Mouse (Mus musculus): ENCODE results near the gene Zfp652. TPM values are rescaled to one million over a fixed set of nuclear protein-coding genes. Genes with fewer than 3 reads are reported as not detected.

Gene Zfp652
- polyA plus RNA-seq, 1 experiment, result 93.0 TPM

DNA sequence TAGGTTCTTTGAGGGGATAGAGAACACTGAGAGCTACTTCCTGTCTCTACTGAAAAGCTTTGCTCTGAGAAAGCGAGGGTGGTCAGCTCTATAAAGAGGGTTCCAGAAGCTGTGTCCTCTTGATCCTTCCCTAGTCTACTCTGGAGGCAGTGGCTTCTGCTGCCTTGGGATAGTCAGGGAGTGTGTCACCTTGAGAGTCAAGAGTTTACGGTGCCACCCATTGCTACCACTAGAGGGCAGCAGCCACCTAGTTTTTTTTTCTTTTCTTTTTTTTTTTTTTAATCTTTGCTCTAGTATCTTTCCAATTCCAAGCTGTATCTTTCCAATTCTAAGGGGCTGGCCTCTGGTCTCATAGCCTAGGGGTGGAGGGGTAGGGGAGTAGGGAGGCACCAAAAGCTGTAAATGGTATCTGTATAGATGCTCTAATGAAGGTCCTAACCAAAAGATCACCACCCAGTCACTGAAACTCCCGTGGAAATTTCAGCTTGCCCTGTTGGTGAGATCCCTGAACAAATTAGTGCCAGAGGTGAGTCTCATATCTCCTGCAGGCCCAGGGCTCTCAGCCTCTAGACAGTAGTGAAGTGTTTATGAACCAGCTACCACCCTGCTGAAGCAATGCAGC lies 115.1 kb downstream of the Zfp652 start:
- TF ChIP-seq POLR2A (IDR thresholded peaks at IDR 0.05; ENCODE audit: insufficient read depth, low read depth, low read length) (no peak), CTCF (IDR thresholded peaks at IDR 0.05; ENCODE audit: insufficient read depth, low read depth, low read length) (no peak)
- 14% methylated on average over 3 of the region's 3 CpGs for WGBS
- Histone ChIP-seq H3K4me1 (ENCODE audit: control insufficient read depth, insufficient read depth, low read length) (peaks cover 14% of the 10 kb centered on the region), H3K4me3 (ENCODE audit: insufficient read depth, low read depth, low read length) (no peak overlapping the region), H3K27ac (ENCODE audit: insufficient read depth, low read depth, low read length) (no peak overlapping the region)

GRCm38 (mm10) chr11:95828181-95828964 lies 115.9 kb downstream of the Zfp652 start:
- H3K27ac ChIP-seq (ENCODE audit: insufficient read depth, low read depth, low read length), result no peak overlapping the region
- WGBS, result 80% methylated on average over 11 of the region's 11 CpGs
- TF ChIP-seq POLR2A (IDR thresholded peaks at IDR 0.05; ENCODE audit: insufficient read depth, low read depth, low read length) (no peak), CTCF (IDR thresholded peaks at IDR 0.05; ENCODE audit: insufficient read depth, low read depth, low read length) (no peak)
- H3K4me3 ChIP-seq (ENCODE audit: insufficient read depth, low read depth, low read length), result no peak overlapping the region
- peaks cover 13% of the 10 kb centered on the region for H3K4me1 ChIP-seq (ENCODE audit: control insufficient read depth, insufficient read depth, low read length)

DNA sequence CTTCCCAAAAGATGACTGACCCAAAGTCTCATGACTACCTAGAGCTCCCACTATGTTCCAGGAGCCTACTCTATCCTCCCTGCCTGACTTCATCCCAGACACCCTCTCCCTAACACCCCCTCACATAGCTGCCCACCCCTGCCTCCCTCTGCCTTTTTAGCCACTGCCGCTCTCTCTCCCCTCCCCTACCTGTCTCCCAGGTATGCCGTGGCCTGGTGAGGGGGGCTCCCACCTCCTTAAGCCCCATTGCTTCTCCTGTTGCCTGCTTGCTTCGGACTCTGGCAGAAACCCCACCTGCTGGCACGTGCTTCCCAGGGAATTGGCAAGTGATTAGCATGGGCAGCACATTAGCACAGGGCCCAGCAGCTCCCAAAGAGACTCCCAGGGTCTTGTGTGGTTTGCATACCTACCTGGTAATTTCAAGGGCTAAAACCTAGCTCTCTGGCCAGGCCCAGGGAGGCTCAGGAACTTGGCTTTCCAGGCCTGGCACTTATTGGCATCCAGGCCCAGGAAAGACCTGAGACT lies 117.1 kb downstream of the Zfp652 start:
- no peak overlapping the region for H3K4me3 ChIP-seq (ENCODE audit: insufficient read depth, low read depth, low read length)
- 64% methylated on average over 4 of the region's 4 CpGs for WGBS
- peaks cover 17% of the 10 kb centered on the region for H3K4me1 ChIP-seq (ENCODE audit: control insufficient read depth, insufficient read depth, low read length)
- no peak overlapping the region for H3K27ac ChIP-seq (ENCODE audit: insufficient read depth, low read depth, low read length)
- no peak for TF ChIP-seq POLR2A (IDR thresholded peaks at IDR 0.05; ENCODE audit: insufficient read depth, low read depth, low read length)
- no peak for TF ChIP-seq CTCF (IDR thresholded peaks at IDR 0.05; ENCODE audit: insufficient read depth, low read depth, low read length)

DNA sequence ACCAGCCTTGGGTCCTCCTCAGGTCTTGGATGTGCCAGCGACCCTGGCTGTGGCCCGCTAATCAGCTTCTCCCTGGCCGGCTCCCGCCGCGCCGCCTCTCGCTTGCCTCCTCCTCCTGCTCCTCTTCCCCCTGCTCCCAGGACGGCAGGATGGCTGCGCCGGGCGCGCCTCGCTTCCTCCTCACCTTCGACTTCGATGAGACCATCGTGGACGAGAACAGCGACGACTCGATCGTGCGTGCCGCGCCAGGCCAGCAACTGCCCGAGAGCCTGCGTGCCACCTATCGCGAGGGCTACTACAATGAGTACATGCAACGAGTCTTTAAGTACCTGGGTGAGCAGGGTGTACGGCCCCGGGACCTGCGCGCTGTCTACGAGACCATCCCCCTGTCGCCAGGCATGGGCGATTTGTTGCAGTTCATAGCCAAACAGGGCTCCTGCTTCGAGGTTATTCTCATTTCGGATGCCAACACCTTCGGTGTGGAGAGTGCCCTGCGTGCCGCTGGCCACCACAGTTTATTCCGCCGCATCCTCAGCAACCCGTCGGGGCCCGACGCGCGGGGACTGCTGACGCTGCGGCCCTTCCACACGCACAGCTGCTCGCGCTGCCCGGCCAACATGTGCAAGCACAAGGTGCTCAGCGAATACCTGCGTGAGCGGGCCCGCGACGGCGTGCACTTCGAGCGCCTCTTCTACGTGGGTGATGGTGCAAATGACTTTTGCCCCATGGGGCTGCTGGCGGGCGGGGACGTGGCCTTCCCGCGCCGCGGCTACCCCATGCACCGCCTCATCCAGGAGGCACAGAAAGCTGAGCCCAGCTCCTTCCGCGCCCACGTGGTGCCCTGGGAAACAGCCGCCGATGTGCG lies 118.2 kb downstream of the Zfp652 start:
- TF ChIP-seq CTCF (IDR thresholded peaks at IDR 0.05; ENCODE audit: insufficient read depth, low read depth, low read length) (no peak), POLR2A (IDR thresholded peaks at IDR 0.05; ENCODE audit: insufficient read depth, low read depth, low read length) (no peak)
- H3K27ac ChIP-seq (ENCODE audit: insufficient read depth, low read depth, low read length), result no peak overlapping the region
- WGBS, result 36% methylated on average over 80 of the region's 80 CpGs
- peaks cover 19% of the 10 kb centered on the region for H3K4me1 ChIP-seq (ENCODE audit: control insufficient read depth, insufficient read depth, low read length)
- H3K4me3 ChIP-seq (ENCODE audit: insufficient read depth, low read depth, low read length), result no peak overlapping the region

DNA sequence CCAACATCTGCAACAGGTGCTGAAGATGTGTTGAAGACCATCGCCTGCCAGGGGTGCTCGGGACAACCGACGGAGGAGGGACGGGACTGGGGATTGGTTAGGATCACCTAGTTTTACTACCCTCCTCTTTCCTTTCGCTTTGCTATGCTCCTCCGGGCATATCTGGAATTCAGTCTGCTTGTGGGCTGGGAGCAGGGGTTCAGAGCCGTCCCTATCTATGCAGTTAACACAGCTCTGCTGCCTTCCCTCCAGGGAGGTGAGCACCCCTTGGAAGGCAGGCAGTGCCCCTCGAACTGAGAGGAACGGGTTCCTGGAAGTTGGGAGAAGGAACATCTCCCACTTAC lies 118.8 kb downstream of the Zfp652 start:
- Histone ChIP-seq H3K27ac (ENCODE audit: insufficient read depth, low read depth, low read length) (no peak overlapping the region), H3K4me3 (ENCODE audit: insufficient read depth, low read depth, low read length) (no peak overlapping the region), H3K4me1 (ENCODE audit: control insufficient read depth, insufficient read depth, low read length) (peaks cover 23% of the 10 kb centered on the region)
- no peak for TF ChIP-seq CTCF (IDR thresholded peaks at IDR 0.05; ENCODE audit: insufficient read depth, low read depth, low read length)
- WGBS, result 42% methylated on average over 10 of the region's 10 CpGs

DNA sequence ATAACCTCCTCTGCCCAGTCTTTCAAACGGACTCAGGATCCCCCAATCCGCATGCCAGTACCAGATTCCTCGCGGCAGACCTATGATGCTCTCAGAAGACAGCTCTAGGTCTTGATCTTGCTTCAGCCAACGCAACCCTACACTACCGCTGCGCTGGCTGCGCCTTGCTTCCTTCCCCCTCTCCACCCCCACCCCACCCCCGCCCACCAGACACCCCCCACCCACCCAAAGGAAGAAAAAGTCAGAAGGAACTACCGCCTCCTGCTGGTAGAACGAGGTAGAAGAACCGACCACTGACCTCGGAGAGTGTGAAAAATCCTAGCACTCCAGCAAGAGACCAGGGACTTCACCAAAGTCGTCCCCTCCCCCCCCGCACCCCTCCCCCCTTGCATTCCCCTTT lies 119.2 kb downstream of the Zfp652 start:
- 42% methylated on average over 15 of the region's 15 CpGs for whole genome bisulfite sequencing
- no peak for TF ChIP-seq CTCF (IDR thresholded peaks at IDR 0.05; ENCODE audit: insufficient read depth, low read depth, low read length)
- TF ChIP-seq POLR2A (IDR thresholded peaks at IDR 0.05; ENCODE audit: insufficient read depth, low read depth, low read length), result no peak
- H3K4me3 ChIP-seq (ENCODE audit: insufficient read depth, low read depth, low read length), result no peak overlapping the region
- peaks cover 24% of the 10 kb centered on the region for H3K4me1 ChIP-seq (ENCODE audit: control insufficient read depth, insufficient read depth, low read length)
- no peak overlapping the region for H3K27ac ChIP-seq (ENCODE audit: insufficient read depth, low read depth, low read length)

DNA sequence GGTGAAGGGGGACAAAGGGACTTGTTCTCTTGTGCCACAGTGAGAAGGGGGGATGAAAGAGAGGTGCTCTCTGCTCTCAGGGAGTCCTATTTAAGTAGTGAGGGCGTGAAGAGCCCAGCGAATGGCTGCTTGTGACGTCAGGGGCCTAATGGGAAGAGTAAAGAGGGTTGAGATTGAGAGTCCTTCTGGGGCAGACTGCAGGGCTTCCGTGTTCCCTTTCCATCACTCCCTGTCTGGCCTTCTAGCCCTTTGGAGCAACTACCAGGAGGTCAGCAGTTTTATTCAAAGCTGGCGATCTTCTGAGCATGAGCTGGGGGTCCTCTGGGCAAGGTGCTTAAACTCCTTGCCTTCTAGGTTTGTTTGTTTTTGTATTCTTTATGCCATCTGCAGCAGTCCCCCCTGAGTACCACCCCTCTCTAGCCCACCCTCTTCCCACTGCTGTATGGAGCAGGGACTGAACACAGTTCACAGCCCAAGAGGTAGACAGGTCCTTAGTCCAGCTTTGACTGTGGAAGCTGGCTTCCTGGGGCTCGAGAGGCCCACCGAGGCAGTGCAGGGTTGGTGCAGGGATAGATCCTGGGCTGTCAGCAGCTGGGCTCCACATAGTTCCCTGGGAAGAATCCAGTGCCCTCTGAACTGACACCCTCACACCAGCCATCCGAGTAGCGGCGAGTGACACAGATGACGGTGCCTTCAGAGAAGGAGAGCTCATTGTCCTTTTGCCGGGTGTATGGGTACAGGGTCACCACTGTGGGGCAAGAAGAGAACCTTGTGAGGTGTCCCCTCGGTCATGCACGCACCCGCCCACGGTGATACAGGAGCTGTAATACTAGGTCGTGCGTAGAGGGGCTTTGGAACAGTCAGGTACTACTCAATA lies 119.9 kb downstream of the Zfp652 start:
- WGBS, result 76% methylated on average over 18 of the region's 18 CpGs

GRCm38 (mm10) chr11:95833006-95833570 lies 120.6 kb downstream of the Zfp652 start:
- WGBS, result 63% methylated on average over 8 of the region's 8 CpGs
- H3K27ac ChIP-seq (ENCODE audit: insufficient read depth, low read depth, low read length), result no peak overlapping the region; the same call in 1 of the 2 replicates
- peaks cover 30% of the 10 kb centered on the region for H3K4me1 ChIP-seq (ENCODE audit: control insufficient read depth, insufficient read depth, low read length)
- TF ChIP-seq POLR2A (IDR thresholded peaks at IDR 0.05; ENCODE audit: insufficient read depth, low read depth, low read length), result no peak
- no peak for TF ChIP-seq CTCF (IDR thresholded peaks at IDR 0.05; ENCODE audit: insufficient read depth, low read depth, low read length)
- no peak overlapping the region for H3K4me3 ChIP-seq (ENCODE audit: insufficient read depth, low read depth, low read length)

More for the DNA sequence above, 119.9 kb downstream of the Zfp652 start:
- no peak for TF ChIP-seq POLR2A (IDR thresholded peaks at IDR 0.05; ENCODE audit: insufficient read depth, low read depth, low read length)
- no peak for TF ChIP-seq CTCF (IDR thresholded peaks at IDR 0.05; ENCODE audit: insufficient read depth, low read depth, low read length)
- Histone ChIP-seq H3K27ac (ENCODE audit: insufficient read depth, low read depth, low read length) (no peak overlapping the region), H3K4me1 (ENCODE audit: control insufficient read depth, insufficient read depth, low read length) (peaks cover 30% of the 10 kb centered on the region), H3K4me3 (ENCODE audit: insufficient read depth, low read depth, low read length) (no peak overlapping the region)
